Mouse (Mus musculus): ENCODE results near the gene Iqgap1. TPM values are rescaled to one million over a fixed set of nuclear protein-coding genes. Genes with fewer than 3 reads are reported as not detected.

Iqgap1 gene
- total RNA-seq (2021) = 10 to 100 TPM; 22.6 to 23.3 TPM
- long read RNA-seq, experiment 1, full-length matches to known transcripts = 5 of 9 reads
- long read RNA-seq, experiment 1, partial matches to known transcripts = 2 of 9 reads
- long read RNA-seq, experiment 1, other reads (novel, unspliced or antisense) = 2 of 9 reads
- long read RNA-seq, experiment 2, partial matches to known transcripts = 1 of 2 reads
- long read RNA-seq, experiment 2, other reads (novel, unspliced or antisense) = 1 of 2 reads

- no peak for DNase-seq (ENCODE audit: low spot score in 2 of 2)
Observed at GRCm38 (mm10) chr7:80825843-80826403, at the start of gene Iqgap1. Gene Iqgap1, minus strand, starts transcription at chr7:80825974.

DNA sequence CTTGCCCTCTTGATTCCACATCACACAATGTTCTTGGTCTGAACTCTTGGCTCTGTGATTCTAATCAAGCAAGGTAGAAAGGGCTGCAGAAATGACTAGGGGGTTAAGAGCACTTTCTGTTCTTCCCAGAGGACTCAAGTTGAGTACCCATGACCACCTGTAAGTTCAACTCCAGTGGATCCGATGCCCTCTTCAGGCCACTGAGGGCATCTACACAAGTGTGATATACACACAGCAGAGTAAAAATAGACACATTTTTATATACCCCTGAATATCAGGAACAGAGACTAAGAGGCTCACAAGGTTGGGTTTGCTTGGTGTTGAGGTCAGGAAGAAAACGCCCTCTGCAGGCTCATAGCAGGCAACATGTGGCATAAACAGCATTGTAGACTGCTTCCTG, 47.9 kb upstream of the Iqgap1 start:
- no peak for DNase-seq (ENCODE audit: low spot score in 2 of 2)

GRCm38 (mm10) chr7:80873038-80873437, 47.3 kb upstream of the Iqgap1 start:
- no peak for DNase-seq (ENCODE audit: low spot score in 2 of 2)

- DNase-seq (ENCODE audit: low spot score in 2 of 2) = no peak
Observed at GRCm38 (mm10) chr7:80868686-80869085, 42.9 kb upstream of the Iqgap1 start.

DNA sequence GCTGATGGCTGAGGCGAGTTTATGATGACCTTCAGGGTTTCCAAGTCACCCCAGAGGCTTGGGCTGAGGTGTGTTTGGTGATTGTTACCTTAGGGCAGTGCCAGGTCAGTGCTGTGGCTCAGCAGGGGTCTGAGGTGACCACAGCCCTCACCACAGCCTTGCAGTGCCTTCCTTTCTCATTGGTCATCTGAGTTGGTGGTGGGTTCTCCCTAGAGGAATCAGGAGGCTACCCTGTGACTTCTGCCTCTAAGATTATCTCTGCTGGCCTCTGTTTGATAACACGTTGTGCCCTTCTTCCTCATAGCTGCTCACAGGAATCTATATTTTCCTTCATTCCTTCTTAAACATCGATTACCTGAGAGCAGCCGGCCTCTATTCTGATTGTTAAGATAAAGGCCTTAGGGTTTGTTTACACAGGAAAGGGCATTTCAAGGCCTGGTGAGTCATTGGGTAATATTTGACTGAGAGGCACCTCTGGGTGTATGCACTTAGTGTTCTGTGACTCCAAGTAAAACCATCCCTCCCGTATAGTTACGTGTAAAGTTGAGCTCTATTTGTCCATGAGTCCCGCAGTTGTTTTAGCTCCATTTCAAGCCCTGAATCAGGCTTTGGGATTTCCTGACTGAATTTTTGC, 40.9 kb upstream of the Iqgap1 start:
- no peak for DNase-seq (ENCODE audit: low spot score in 2 of 2)

GRCm38 (mm10) chr7:80865521-80865920, 39.7 kb upstream of the Iqgap1 start:
- no peak for DNase-seq (ENCODE audit: low spot score in 2 of 2)

DNA sequence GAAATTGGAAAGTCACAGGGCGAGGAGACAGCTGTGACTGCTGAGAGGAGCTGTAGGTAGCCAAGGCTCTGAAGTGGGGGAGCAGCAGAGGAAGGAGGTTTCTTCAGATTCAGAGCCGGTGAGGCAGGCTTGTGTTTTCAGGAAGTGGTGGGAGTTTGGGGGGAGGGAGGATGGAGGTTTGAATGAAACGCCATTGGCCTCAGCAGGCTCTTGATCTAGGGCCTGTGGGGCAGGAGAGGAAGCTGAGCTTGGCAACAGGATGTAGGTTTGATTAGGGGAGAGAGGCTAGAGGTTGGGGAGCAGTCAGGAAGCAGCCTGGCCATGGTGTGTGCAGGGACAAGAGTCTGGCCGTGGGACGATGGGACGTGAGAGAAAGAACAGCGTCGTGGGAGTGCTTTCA, 39.1 kb upstream of the Iqgap1 start:
- DNase-seq (ENCODE audit: low spot score in 2 of 2) = no peak

GRCm38 (mm10) chr7:80864151-80864550, 38.4 kb upstream of the Iqgap1 start:
- no peak for DNase-seq (ENCODE audit: low spot score in 2 of 2)

DNA sequence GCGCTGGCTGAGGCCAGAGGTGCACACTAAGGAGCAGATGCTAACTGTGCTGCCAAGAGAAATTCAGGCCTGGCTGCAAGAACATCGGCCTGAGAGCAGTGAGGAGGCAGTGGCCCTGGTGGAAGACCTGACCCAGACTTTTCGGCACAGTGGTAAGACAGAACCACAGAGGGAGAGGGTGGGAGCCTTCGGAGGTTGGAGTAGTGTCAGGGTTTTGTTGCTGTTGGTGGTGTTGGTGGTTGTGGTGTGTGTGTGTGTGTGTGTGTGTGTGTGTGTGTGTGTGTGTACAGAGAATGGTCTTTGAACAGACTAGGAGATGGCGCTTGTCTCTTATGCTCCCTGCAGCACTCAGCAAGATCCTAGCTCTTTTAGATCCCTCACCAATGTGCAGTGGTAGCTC, 37.7 kb upstream of the Iqgap1 start:
- no peak for DNase-seq (ENCODE audit: low spot score in 2 of 2)

DNA sequence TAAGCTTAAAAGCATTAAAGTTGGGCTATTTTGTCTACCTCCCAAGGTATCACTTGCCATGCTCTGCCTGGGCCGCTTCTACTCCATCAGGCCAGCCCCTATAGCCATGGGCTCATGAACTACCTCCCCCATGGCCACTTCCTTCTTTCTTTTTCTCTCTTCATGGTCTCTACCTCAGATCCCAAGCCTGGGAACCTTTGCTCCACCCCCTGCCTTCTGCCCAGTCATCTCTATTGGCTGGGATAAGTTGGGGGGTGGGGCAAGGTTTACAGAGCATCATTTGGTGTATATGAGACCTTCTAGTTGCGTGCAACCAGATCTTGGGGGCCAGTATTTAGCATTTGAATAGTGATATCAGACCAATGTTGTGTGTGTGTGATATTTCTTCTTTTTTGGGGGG, 36.7 kb upstream of the Iqgap1 start:
- DNase-seq (ENCODE audit: low spot score in 2 of 2) = no peak

DNA sequence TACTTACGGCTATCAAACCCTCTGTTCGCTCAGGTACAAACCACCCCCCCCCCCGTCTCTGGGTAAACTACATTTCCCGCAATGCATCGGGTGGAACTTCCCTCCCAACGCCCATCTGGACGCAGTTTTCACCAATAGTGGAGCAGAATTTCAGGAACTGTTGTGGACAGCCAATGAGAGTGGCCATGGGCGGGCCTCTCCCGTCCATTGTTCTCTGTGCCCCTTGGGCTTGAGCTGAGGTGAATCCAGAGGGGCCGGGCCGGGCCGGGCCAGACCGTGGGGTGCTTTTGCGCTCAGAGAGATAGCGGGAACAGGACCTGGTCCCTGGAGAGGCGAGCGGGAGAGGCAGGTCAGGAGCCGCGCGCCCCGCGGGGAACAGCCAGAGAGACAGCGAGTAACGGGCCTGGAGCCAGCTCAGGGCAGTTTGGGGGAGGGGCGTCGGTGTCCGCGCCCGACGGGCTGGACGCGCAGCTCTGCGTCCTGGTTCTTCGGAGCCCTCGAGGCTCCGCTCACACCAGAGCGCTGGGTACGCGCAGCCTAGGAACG, 35.0 kb upstream of the Iqgap1 start, which contains the start of gene Zscan2:
TSS of gene Zscan2 (plus strand) at position 192 of the 546 bp plus-strand sequence.
- DNase-seq (ENCODE audit: low spot score in 2 of 2) = peak; percentile 85 to 90

GRCm38 (mm10) chr7:80860227-80860626, 34.5 kb upstream of the Iqgap1 start:
- peak in 1 of 2 experiments; percentile 45 for DNase-seq (ENCODE audit: low spot score in 2 of 2)

- peak; percentile 74 to 80 for DNase-seq (ENCODE audit: low spot score in 2 of 2)
Observed at GRCm38 (mm10) chr7:80857181-80857580, 31.4 kb upstream of the Iqgap1 start.

DNA sequence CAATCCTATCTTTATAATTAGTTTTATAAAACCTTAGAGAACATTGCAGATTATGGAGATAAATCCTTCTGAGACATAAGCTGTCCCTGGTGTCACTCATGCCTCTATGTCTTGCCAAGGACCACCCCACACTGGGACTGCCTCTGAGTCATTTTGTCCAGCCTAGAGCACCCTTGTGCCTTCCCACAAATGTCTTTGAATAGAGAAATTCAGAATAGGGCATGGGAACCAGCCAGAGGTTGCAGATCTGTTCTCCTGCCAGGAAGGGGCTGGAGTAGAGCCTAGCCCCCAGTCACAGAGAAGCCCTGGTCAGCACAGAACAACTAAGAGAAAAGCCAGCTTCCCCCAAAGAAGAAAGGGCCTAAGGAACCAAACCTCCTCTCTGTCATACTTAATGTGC, 29.5 kb upstream of the Iqgap1 start:
- DNase-seq (ENCODE audit: low spot score in 2 of 2) = no peak

DNA sequence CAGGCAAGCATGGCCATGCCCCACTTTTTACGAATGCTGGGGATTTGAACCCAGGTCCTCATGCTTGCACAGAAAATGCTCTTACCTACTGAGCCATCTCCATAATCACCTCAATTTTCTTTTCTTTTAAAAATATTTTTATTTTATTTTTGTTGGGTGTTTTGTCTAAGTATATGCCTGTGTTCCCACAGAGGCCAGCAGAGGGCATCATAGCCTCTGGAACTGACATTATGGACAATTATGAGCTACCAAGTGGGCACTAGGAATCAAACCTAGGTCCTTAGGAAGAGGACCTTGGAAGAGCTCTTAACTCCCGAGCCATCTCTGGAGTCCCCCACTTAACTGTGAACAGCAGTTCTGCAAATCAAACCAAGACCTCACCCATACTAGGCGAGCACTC, 27.4 kb upstream of the Iqgap1 start:
- no peak for DNase-seq (ENCODE audit: low spot score in 2 of 2)

DNA sequence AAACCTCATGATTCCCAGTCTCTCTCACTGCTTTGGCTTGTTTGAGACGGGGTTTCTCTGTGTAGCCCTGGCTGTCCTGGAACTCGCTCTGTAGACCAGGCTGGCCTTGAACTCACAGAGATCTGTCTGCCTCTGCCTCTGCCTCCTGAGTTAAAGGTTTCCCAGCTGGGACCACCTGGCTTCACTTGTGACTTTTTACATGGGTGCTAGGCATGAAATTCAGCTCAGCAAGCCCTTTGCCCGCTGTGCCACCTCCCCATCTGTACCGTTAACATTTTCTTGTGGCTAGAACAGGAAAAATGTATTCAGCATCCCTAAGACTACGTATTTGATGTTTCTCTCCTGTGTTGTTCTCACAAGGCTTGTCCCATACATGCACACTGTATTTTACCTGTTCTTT, 24.7 kb upstream of the Iqgap1 start:
- no peak for DNase-seq (ENCODE audit: low spot score in 2 of 2)

- peak; percentile 36 to 44 for DNase-seq (ENCODE audit: low spot score in 2 of 2)
Observed at GRCm38 (mm10) chr7:80849710-80850109, 23.9 kb upstream of the Iqgap1 start.

DNA sequence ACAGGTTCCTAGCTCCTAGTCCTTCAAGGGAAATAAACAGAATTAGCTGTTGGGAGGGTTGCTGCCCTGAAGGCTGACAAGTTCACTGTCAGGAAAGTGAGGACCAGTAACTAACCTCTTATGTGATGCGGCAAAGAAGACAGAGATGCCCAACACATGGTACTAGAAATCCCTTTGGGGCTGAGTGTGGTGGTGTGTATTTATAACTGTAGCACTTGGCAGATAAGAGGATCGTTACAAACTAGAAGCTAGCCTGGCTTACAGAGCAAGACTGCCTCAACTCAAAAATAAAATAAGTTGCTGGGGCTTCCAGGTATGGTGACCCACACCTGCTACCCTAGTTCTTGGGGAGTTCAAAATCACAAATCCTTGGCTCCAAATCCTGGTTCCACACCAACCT, 23.5 kb upstream of the Iqgap1 start:
- no peak for DNase-seq (ENCODE audit: low spot score in 2 of 2)

- DNase-seq (ENCODE audit: low spot score in 2 of 2) = no peak
Observed at GRCm38 (mm10) chr7:80846709-80847108, 20.9 kb upstream of the Iqgap1 start.

- DNase-seq (ENCODE audit: low spot score in 2 of 2) = no peak
Observed at GRCm38 (mm10) chr7:80846280-80846678, 20.5 kb upstream of the Iqgap1 start.

GRCm38 (mm10) chr7:80845621-80846279, 20.0 kb upstream of the Iqgap1 start:
- DNase-seq (ENCODE audit: low spot score in 2 of 2) = no peak

GRCm38 (mm10) chr7:80844691-80845090, 18.9 kb upstream of the Iqgap1 start:
- no peak for DNase-seq (ENCODE audit: low spot score in 2 of 2)
